Mouse (Mus musculus) monocyte, adult 5-6 weeks (primary cell): ENCODE data around the gene Ttyh1. TPM values are rescaled to one million over a fixed set of nuclear protein-coding genes. Genes with fewer than 3 reads are reported as not detected.

Source experiments
- ATAC-seq: fragments of 153-309, 156-312 bp; replicated peaks from 2 replicates; pipeline ENCODE4 v1.8.0; 2017; ENCODE audit warnings: mild to moderate bottlenecking; ENCODE audit not compliant: low TSS enrichment, insufficient number of reproducible peaks, severe bottlenecking, poor library complexity, low FRiP score
- total RNA-seq: library from RNA; stranded (forward); fragments of 200-1000, 200-491, 200-594 nt; gene quantifications from 3 replicates; pipeline ENCODE4 v1.2.3, GENCODE M21; 2017

Gene Ttyh1
- total RNA-seq, 1 experiment from 2014 or later, result not detected

GRCm38 (mm10) chr7:4119976-4120921 lies 1.0 kb downstream of the Ttyh1 start:
- ATAC-seq, result no peak

- ATAC-seq, result no peak
Measured at GRCm38 (mm10) chr7:4122076-4122768, 3.0 kb downstream of the Ttyh1 start.

GRCm38 (mm10) chr7:4122783-4123182 lies 3.6 kb downstream of the Ttyh1 start:
- ATAC-seq, result no peak

- ATAC-seq, result no peak
Measured at GRCm38 (mm10) chr7:4123732-4124131, 4.5 kb downstream of the Ttyh1 start.

- ATAC-seq, result peak; percentile 37; the same call in 1 of the 2 replicates
Measured at GRCm38 (mm10) chr7:4124315-4124759, 5.1 kb downstream of the Ttyh1 start.

GRCm38 (mm10) chr7:4124856-4125255 lies 5.6 kb downstream of the Ttyh1 start:
- no peak for ATAC-seq

- ATAC-seq, result no peak
Measured at GRCm38 (mm10) chr7:4125306-4125705, 6.1 kb downstream of the Ttyh1 start.

GRCm38 (mm10) chr7:4126992-4127785 lies 8.0 kb downstream of the Ttyh1 start:
- ATAC-seq, result no peak

- no peak for ATAC-seq
Measured at GRCm38 (mm10) chr7:4127894-4128293, 8.7 kb downstream of the Ttyh1 start.

GRCm38 (mm10) chr7:4128860-4129259 lies 9.7 kb downstream of the Ttyh1 start:
- ATAC-seq, result no peak

- ATAC-seq, result peak; percentile 67; the same call in 1 of the 2 replicates
Measured at GRCm38 (mm10) chr7:4130686-4131452, 11.7 kb downstream of the Ttyh1 start.

GRCm38 (mm10) chr7:4131964-4132363 lies 12.8 kb downstream of the Ttyh1 start:
- ATAC-seq, result no peak

GRCm38 (mm10) chr7:4132581-4132980 lies 13.4 kb downstream of the Ttyh1 start:
- no peak for ATAC-seq

GRCm38 (mm10) chr7:4132998-4133397 lies 13.8 kb downstream of the Ttyh1 start:
- ATAC-seq, result no peak

GRCm38 (mm10) chr7:4134911-4135310 lies 15.7 kb downstream of the Ttyh1 start:
- ATAC-seq, result no peak

GRCm38 (mm10) chr7:4136404-4136770 lies 17.2 kb downstream of the Ttyh1 start:
- no peak for ATAC-seq

- ATAC-seq, result peak; percentile 89
Measured at GRCm38 (mm10) chr7:4136771-4137531, 17.7 kb downstream of the Ttyh1 start, which contains the start of gene Leng8. Gene Leng8, plus strand, starts transcription at chr7:4137039.

- no peak for ATAC-seq
Measured at GRCm38 (mm10) chr7:4137746-4138145, 18.5 kb downstream of the Ttyh1 start.
